Mouse (Mus musculus): ENCODE data around the gene Rnf222.

- TF ChIP-seq CTCF (conservative IDR thresholded peaks at IDR 0.05; ENCODE audit: low read length) (no peak), NANOG (IDR thresholded peaks at IDR 0.05; ENCODE audit: borderline replicate concordance, low read length) (no peak), POU5F1 (IDR thresholded peaks at IDR 0.05; ENCODE audit: borderline replicate concordance, low read length) (no peak)
Measured at GRCm38 (mm10) chr11:68897838-68898237, 9.5 kb downstream of the Rnf222 start.

All from E14TG2a.4 (cell line).